Mouse (Mus musculus) hematopoietic stem cell, adult 5-6 weeks (primary cell): Measurements from ENCODE around the gene Arl5c. TPM values are rescaled to one million over a fixed set of nuclear protein-coding genes. Genes with fewer than 3 reads are reported as not detected.

ENCODE experiments used
- ATAC-seq, 2 experiments: fragments of 125-278 bp in 1 of 2; replicated peaks in 1 of 2; 2 replicates each; pipeline ENCODE4 v1.8.0; 2016 to 2017; ENCODE audit warnings: inconsistent platforms in 2 of 2, mild to moderate bottlenecking in 2 of 2, moderate number of reproducible peaks in 2 of 2, low read depth in 1 of 2, moderate TSS enrichment in 1 of 2; ENCODE audit not compliant: low FRiP score in 2 of 2, poor library complexity in 2 of 2, severe bottlenecking in 2 of 2, insufficient read depth in 1 of 2, low TSS enrichment in 1 of 2
- total RNA-seq: library from RNA; stranded (forward); fragments of 172-1452, 232-1000 nt; gene quantifications from 2 replicates; pipeline ENCODE4 v1.2.3, GENCODE M21; 2017

The Arl5c gene
- total RNA-seq, 1 experiment from 2014 or later: 1.3 TPM

- no peak for ATAC-seq
Observed at GRCm38 (mm10) chr11:98000378-98001140, 4.6 kb upstream of the Arl5c start.

DNA sequence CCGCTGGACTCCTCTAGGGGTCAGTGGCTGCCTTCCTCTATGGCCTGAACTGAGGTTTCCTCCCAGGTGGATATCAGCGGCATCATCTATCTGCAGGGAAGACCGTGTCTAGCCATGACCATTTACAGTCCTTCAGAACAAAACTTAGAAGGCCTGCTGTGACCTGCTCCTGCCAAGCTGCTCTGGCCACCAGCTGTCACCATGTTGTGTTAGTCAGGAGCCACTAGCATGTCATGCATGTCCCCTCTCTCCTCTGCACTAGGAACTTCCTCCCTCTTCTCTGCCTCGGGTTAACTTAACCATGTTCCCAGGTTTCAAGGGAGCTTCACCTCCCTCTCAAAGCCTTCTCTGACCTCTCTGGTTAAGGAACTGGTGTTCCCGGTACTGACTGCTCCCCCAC is 3.8 kb upstream of the Arl5c start:
- no peak for ATAC-seq

GRCm38 (mm10) chr11:97998898-97999608 is 3.1 kb upstream of the Arl5c start:
- 0 out of 4 replicates have a peak, but pooled peaks of 1 of the 2 experiments have one; percentile 10 for ATAC-seq

- no peak for ATAC-seq
Observed at GRCm38 (mm10) chr11:97998074-97998793, 2.3 kb upstream of the Arl5c start.

DNA sequence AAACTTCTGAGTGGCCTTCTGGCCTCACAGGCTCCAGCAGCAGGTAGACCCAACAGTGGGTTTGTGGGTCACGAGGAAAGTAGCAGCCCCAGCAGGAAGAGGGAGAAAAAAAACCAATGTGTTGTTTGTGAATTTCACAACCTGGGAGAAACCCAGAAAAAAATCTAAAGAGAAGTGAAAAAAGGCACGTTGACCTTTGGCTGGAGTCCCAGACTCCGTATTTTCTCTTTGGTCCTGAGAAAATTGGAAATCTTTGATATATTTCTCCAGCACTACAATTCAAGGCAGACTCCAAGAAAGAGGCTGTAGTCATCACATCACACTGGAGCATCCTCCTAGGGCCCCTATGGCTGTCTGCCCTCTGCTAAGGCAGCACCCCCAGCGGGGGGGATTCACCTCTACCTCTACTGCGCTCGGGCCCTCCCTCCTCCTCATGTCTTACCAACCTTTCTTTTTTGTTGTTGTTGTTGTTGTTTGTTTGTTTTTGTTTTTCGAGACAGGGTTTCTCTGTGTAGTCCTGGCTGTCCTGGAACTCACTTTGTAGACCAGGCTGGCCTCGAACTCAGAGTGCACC is 1.5 kb upstream of the Arl5c start:
- no peak for ATAC-seq

DNA sequence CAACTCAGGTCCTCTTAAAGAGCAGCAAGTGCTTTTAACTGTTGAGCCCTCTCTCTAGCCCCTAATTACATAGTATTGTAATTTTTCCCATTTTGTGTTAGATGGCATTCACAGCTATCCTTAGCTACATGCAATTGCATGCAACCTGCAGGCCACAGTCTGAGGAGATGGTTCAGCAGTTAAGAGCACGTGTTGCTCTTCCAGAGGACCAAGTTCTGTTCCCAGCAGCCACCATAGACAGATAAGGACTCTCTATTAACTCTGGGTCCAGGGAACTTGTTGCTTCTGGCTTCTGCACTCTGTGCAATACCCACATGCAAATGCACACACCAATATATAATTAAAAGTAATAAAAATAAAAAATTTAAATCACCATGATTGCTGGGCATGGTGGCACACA is 710 bp upstream of the Arl5c start:
- no peak for ATAC-seq

- ATAC-seq: peak; percentile 77 to 78
Observed at GRCm38 (mm10) chr11:97994539-97995100, 1.4 kb downstream of the Arl5c start.

- ATAC-seq: peak; percentile 40 to 45
Observed at GRCm38 (mm10) chr11:97988530-97989096, 7.4 kb downstream of the Arl5c start.

GRCm38 (mm10) chr11:97987551-97988526 is 8.1 kb downstream of the Arl5c start:
- peak; percentile 75 to 76 for ATAC-seq

DNA sequence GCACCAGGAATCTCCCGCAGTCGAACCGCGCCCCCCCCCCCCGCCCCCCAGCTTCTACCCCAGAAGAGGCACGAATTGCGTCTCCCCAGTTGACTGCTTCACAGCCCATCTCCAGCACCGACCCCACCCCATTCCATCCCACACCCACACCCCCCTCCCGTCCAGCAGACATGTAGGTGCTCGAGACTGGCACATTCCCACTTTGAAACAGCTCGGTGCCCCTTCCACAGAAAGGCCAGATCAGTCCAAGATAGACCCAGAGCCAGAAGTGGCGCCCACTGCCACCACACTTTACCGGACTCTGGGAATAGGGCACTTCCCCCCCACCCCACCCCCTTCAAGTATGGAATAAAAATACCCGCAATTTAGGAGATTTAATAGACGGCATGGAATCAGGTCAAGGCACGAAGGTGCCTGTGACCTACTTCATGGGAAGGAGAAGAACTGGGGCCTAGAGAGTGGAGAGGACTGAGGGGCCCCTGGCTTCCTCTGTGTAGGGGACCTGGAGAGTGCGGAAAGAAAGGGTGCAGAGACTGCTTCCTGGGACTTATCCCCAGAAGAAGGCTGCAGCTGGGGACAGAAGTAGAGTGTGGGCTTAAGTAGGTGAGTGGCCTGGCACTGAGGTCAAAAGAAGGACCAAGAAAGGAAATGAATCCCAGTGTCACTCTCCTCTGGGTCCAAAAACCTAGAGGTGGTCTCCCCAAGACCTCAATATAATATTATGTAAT is 9.1 kb downstream of the Arl5c start:
- no peak for ATAC-seq

- ATAC-seq: no peak
Observed at GRCm38 (mm10) chr11:97985727-97986677, 10.0 kb downstream of the Arl5c start, which contains the start of gene Plxdc1. Gene Plxdc1 (minus strand): TSS chr11:97986444.

GRCm38 (mm10) chr11:97983983-97984382 is 12.0 kb downstream of the Arl5c start:
- ATAC-seq: no peak

DNA sequence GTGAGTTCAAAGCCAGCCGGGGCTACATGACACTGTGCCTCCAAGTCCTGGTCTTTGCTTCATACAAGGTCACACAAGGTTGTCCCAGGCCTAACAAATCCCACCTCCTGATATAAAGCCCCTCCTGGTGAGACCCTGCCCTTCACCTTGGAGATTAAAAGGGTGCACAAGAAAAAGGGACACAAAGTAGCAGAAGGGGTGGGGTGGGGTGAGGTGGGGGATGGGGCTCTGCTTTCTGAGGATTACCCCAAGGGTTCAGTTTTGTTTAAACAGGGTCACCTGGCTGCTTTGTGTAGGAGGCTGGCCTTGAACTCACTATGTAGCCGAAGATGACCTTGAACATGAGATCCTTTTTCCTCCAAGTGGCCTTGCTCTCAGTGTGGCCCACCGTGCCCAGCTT is 12.5 kb downstream of the Arl5c start:
- ATAC-seq: no peak

GRCm38 (mm10) chr11:97982721-97983120 is 13.3 kb downstream of the Arl5c start:
- no peak for ATAC-seq
